Mouse (Mus musculus) midbrain, embryonic 11.5 days (tissue): ENCODE measurements around the gene Coro7. TPM values are rescaled to one million over a fixed set of nuclear protein-coding genes. Genes with fewer than 3 reads are reported as not detected.

Source experiments
- ATAC-seq: fragments of 200-750 bp; cut with Nextera tagmentation; 2 replicates; pipeline ENCODE4 v1.8.0; 2017; ENCODE audit warnings: moderate TSS enrichment, moderate library complexity; ENCODE audit not compliant: low FRiP score
- DNase-seq: peaks from one replicate; pipeline ENCODE4 v3.0.0; 2015; ENCODE audit warnings: low spot score; ENCODE audit errors: missing footprints
- H3K27ac ChIP-seq: fragments of 300-500 bp; sonication (generic); 2 replicates; pipeline ENCODE4 v1.5.1; 2014; ENCODE audit warnings: low read depth, low read length
- H3K27me3 ChIP-seq: fragments of 300-500 bp; sonication (generic); 2 replicates; pipeline ENCODE4 v1.6.1; 2014; ENCODE audit warnings: mild to moderate bottlenecking, low read length, moderate library complexity, mixed read lengths; ENCODE audit not compliant: control insufficient read depth, insufficient read depth
- H3K36me3 ChIP-seq: fragments of 300-500 bp; sonication (generic); 2 replicates; pipeline ENCODE4 v1.6.1; 2014; ENCODE audit warnings: mild to moderate bottlenecking, low read length, moderate library complexity, mixed read lengths; ENCODE audit not compliant: control insufficient read depth, insufficient read depth
- H3K4me1 ChIP-seq: fragments of 300-500 bp; sonication (generic); 2 replicates; pipeline ENCODE4 v1.6.1; 2014; ENCODE audit warnings: low read length; ENCODE audit not compliant: control insufficient read depth, insufficient read depth
- H3K4me2 ChIP-seq: fragments of 300-500 bp; sonication (generic); 2 replicates; pipeline ENCODE4 v1.6.1; 2014; ENCODE audit warnings: mild to moderate bottlenecking, moderate library complexity
- H3K4me3 ChIP-seq: fragments of 300-500 bp; sonication (generic); 2 replicates; pipeline ENCODE4 v1.5.1; 2014; ENCODE audit warnings: low read depth, low read length
- H3K9ac ChIP-seq: fragments of 300-500 bp; sonication (generic); 2 replicates; pipeline ENCODE4 v1.6.1; 2014; ENCODE audit warnings: low read length
- H3K9me3 ChIP-seq: fragments of 300-500 bp; sonication (generic); 2 replicates; pipeline ENCODE4 v1.6.1; 2016; ENCODE audit warnings: low read length; ENCODE audit not compliant: control insufficient read depth
- WGBS: fragments of 180-500 bp; shearing (Covaris S2); extraction: QIAGEN DNeasy Blood & Tissue Kit; methylation state at CpG from one replicate; pipeline ENCODE4 v1.1.7; 2014; 5-methylcytosine and 5-hydroxymethylcytosine counted together
- polyA plus RNA-seq: library from polyadenylated mRNA; unstranded; fragments of >200 nt; fragmentation: Nextera tagmentation; extraction: Ambion mirVana; gene quantifications from 2 replicates; pipeline ENCODE4 v1.2.1, GENCODE M21; 2014

Coro7 gene
- polyA plus RNA-seq, 1 experiment from 2014 or later, result 13.6 TPM

- Histone ChIP-seq H3K27ac (no peak overlapping the region), H3K4me2 (no peak overlapping the region), H3K36me3 (peaks cover 11% of the 10 kb centered on the region), H3K4me1 (peaks cover 36% of the 10 kb centered on the region), H3K4me3 (no peak overlapping the region), H3K9me3 (no peaks in the 10 kb centered on the region), H3K27me3 (no peaks in the 10 kb centered on the region), H3K9ac (no peak overlapping the region; the same call in 1 of the 2 replicates)
- ATAC-seq (0 out of 2 replicates have a peak, but pooled peaks have one; percentile 46), DNase-seq (peak; percentile 95)
- 61% methylated on average over 9 of the region's 9 CpGs for WGBS
These were observed 71.6 kb downstream of the Coro7 start for GRCm38 (mm10) chr16:4607818-4608531.

- no peak overlapping the region for H3K27ac ChIP-seq
- ATAC-seq, result peak; percentile 19; the same call in 1 of the 2 replicates
- H3K36me3 ChIP-seq, result peaks cover 6% of the 10 kb centered on the region
- WGBS, result 40% methylated on average over 5 of the region's 5 CpGs
- H3K27me3 ChIP-seq, result no peaks in the 10 kb centered on the region
- no peak overlapping the region for H3K4me3 ChIP-seq
- H3K4me2 ChIP-seq, result no peak overlapping the region
- H3K9ac ChIP-seq, result no peak overlapping the region
- H3K9me3 ChIP-seq, result no peaks in the 10 kb centered on the region
- peak; percentile 76 for DNase-seq
- H3K4me1 ChIP-seq, result peaks cover 48% of the 10 kb centered on the region
These were observed 73.0 kb downstream of the Coro7 start for GRCm38 (mm10) chr16:4606431-4607084.

DNA sequence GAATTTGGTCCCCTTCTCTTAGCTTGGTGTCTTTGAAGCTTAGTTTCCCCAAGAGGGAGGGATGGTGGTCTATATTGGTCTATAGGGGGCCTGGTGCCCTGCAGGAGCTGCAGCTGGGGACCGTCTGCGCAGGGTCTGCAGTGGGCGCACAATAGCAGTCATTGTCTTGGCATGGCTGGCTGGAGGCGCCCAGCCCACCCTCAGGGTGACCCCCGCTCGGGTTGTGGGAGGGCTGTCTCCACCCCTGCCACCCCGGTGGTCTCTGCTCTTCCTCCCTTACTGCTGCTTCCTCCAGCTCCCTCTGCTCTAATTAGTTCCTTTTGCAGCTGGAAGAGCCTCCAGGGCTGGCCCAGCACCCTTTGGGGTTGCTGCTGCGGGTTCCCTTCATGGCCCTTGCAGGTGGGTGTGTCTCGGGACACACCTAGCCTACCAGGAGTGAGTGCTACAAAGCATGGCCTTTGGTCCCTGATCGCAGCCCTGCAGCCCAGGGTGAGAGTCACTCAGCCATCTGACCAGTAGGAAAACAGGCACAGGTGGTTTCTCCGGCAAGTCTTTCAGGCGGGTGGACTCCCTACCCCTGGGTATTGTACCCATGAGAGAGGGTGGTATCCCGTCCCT is 74.0 kb downstream of the Coro7 start:
- H3K9me3 ChIP-seq, result no peaks in the 10 kb centered on the region
- ATAC-seq (peak; percentile 19; the same call in 1 of the 2 replicates), DNase-seq (no peak)
- peak overlapping the region; percentile 47 for H3K27ac ChIP-seq
- peaks cover 56% of the 10 kb centered on the region for H3K4me1 ChIP-seq
- peak overlapping the region; percentile 16; the same call in 1 of the 2 replicates for H3K9ac ChIP-seq
- H3K27me3 ChIP-seq, result no peaks in the 10 kb centered on the region
- H3K4me3 ChIP-seq, result no peak overlapping the region
- WGBS, result 44% methylated on average over 12 of the region's 13 CpGs
- no peak overlapping the region for H3K4me2 ChIP-seq
- H3K36me3 ChIP-seq, result peaks cover 4% of the 10 kb centered on the region; the same call in 1 of the 2 replicates

DNA sequence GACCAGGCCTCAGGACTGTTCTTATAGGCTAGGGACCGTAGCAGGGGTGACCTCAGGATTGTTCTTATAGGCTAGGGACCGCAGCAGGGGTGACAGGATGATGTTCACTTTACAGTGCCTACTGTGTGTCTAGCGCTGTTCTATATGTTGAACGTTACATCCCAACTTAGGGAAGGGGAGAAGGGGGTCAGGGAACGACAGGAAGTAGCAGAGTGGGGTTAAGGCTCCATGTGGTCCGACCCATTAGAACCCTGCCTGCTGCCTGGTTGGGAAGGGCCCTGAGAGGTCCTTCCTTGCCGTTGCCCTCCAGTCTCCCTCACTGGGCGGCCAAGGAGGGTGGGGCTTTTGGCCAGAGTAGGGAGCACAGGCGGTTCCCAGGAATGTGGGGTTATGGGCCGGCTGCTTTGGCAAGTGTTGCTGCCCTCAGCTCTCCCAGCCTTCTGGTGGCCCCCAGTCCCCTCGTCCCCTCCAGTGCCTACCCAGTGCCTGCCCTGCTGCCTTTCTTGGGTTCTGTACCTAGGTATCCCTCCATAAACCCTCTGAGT is 75.2 kb downstream of the Coro7 start:
- H3K27ac ChIP-seq, result no peak overlapping the region
- DNase-seq (peak; percentile 79), ATAC-seq (no peak)
- no peak overlapping the region for H3K9ac ChIP-seq
- H3K4me1 ChIP-seq, result peaks cover 59% of the 10 kb centered on the region
- no peak overlapping the region for H3K4me3 ChIP-seq
- H3K9me3 ChIP-seq, result no peaks in the 10 kb centered on the region
- no peaks in the 10 kb centered on the region for H3K27me3 ChIP-seq
- H3K4me2 ChIP-seq, result no peak overlapping the region
- H3K36me3 ChIP-seq, result no peaks in the 10 kb centered on the region
- 68% methylated on average over 11 of the region's 11 CpGs for WGBS

DNA sequence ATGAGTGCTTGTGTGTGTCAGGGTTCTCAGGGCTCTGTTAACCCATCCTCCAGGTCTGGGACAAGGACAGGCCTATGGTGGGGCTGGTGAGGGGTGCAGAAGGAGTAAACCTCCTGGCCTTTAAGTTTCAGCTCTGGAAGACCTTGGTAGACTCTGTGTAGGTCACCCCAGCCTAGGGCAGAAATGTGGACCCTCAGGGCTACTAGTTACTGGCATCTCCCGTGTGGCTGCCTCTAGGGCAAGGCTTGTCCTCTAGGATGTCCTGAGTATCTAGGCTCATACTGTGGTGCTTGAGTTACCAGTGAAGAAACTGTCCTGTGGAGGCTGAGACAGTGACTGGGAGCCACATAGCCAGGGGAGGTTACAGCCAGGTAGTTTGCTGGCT is 76.1 kb downstream of the Coro7 start:
- H3K36me3 ChIP-seq, result no peaks in the 10 kb centered on the region
- H3K9ac ChIP-seq, result no peak overlapping the region
- H3K4me1 ChIP-seq, result peaks cover 67% of the 10 kb centered on the region
- no peak overlapping the region for H3K27ac ChIP-seq
- 75% methylated on average over 1 of the region's 1 CpGs for WGBS
- DNase-seq (no peak), ATAC-seq (no peak)
- no peak overlapping the region for H3K4me3 ChIP-seq
- H3K4me2 ChIP-seq, result no peak overlapping the region
- no peaks in the 10 kb centered on the region for H3K27me3 ChIP-seq
- no peaks in the 10 kb centered on the region for H3K9me3 ChIP-seq

DNA sequence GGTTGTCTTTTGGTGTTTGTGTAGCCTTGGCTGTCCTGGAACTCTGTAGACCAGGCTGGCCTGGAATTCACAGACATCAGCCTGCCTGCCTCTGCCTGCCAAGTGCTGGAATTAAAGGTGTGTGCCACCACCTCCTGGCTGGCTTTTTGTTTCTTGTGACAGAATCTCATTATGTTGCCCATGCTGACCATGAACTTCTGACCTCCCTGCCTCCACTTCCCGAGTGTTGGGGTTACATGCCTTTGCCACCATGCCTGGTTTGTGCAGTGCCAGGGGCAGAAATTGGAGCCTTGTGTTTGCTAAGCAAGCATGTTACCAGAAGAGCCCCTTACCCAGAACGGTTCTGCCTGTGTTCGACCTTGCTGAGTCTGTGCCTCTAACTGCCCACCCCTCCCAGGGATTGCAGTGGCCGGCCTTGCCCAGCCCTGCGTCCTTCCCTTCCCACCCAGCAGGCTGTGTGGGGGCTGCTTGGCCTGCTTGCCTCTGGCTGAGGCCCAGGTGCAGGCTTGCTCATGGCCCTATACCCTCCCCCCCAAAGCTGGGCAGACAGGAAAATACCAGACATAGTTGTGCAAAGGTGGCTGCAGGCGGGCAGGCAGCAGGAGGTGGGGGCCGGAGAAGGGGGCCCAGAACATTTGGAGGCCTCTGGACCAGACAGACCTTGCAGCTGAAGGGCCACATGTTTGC is 76.7 kb downstream of the Coro7 start:
- H3K27me3 ChIP-seq, result no peaks in the 10 kb centered on the region
- DNase-seq (peak; percentile 80), ATAC-seq (no peak)
- no peaks in the 10 kb centered on the region for H3K9me3 ChIP-seq
- H3K4me3 ChIP-seq, result no peak overlapping the region
- H3K36me3 ChIP-seq, result no peaks in the 10 kb centered on the region
- 56% methylated on average over 7 of the region's 7 CpGs for WGBS
- H3K27ac ChIP-seq, result no peak overlapping the region
- H3K4me1 ChIP-seq, result peaks cover 73% of the 10 kb centered on the region
- H3K9ac ChIP-seq, result no peak overlapping the region
- H3K4me2 ChIP-seq, result no peak overlapping the region

GRCm38 (mm10) chr16:4602189-4602588 is 77.4 kb downstream of the Coro7 start:
- peak; percentile 21 for DNase-seq
- H3K4me2 ChIP-seq, result no peak overlapping the region

DNA sequence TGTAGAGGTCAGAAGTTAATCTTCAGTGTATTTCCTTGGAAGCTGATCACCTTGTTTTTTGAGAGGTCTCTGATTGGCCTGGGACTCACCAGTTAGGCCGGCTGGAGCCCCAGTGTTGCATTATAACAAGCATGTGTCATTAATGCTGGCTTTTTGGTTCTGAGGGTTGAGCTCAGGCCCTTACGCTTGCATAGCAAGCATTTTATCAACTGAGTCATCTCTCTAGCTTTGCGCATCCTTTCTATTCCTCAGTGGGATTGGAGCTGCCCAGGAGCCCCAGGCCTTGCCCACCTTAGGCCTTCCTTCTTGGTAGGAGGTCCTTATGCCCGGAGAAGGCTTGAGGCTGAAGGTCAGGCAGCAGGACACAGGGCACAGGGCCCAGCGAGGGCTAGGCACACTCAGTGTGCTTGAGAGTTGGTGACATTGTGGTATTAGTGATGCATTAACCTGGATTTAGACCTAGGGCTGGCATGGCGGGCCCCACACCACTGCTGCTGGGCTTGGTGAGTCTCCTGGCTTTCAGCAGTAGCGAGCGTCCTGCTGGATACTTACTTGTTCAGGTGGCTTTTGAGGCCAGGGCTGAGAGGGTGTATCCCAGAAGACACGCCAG is 78.8 kb downstream of the Coro7 start:
- ATAC-seq, result no peak
- H3K9ac ChIP-seq, result no peak overlapping the region
- no peak overlapping the region for H3K4me2 ChIP-seq
- peaks cover 82% of the 10 kb centered on the region for H3K4me1 ChIP-seq
- no peaks in the 10 kb centered on the region for H3K27me3 ChIP-seq
- 78% methylated on average over 9 of the region's 9 CpGs for WGBS
- no peaks in the 10 kb centered on the region for H3K9me3 ChIP-seq
- peak; percentile 81 for DNase-seq
- no peaks in the 10 kb centered on the region for H3K36me3 ChIP-seq
- no peak overlapping the region for H3K4me3 ChIP-seq
- no peak overlapping the region for H3K27ac ChIP-seq

More at GRCm38 (mm10) chr16:4602189-4602588, 77.4 kb downstream of the Coro7 start:
- Histone ChIP-seq H3K27me3 (no peaks in the 10 kb centered on the region), H3K36me3 (no peaks in the 10 kb centered on the region), H3K9me3 (no peaks in the 10 kb centered on the region), H3K4me3 (no peak overlapping the region), H3K9ac (peak overlapping the region; percentile 33; the same call in 1 of the 2 replicates), H3K4me1 (peaks cover 80% of the 10 kb centered on the region), H3K27ac (peak overlapping the region; percentile 40)
- 29% methylated on average over 3 of the region's 3 CpGs for WGBS
- no peak for ATAC-seq
